ENCODE assay signal across 18 mouse cellular contexts in genomic region chr15:103368179-103368940, GRCm38 (mm10). TPM values are rescaled to one million over a fixed set of nuclear protein-coding genes. Genes with fewer than 3 reads are reported as not detected.
DNase-seq lines count a peak whose midpoint lies in the region; ATAC-seq and TF ChIP-seq lines count a peak whose summit lies in the region.
"Had no signal": no experiment of that assay in that cellular context is flagged by ENCODE, and none has a peak within 500 bp of the region (broad histone marks: within the 10 kb centered on the region; RNA-seq: fewer than 3 reads in every experiment).

No protein-coding gene starts in this region.

- peak; percentile 48 to 81 for DNase-seq in heart, adult 18-20 months
- no peak for DNase-seq in heart, adult 8-10 months (ENCODE audit: low spot score)
- DNase-seq in heart, postnatal 25 days (ENCODE audit: low spot score), result peak; percentile 51
- DNase-seq in stomach, postnatal 0 days (ENCODE audit: low spot score), result no peak
- DNase-seq in left cerebral cortex, postnatal 14 days (ENCODE audit: low spot score in 2 of 2), result no peak
- DNase-seq: cerebellum, adult 9-11 months; lung, adult 2 months; lung, postnatal 36 days had no signal

- no peak for TF ChIP-seq CTCF in stomach, postnatal 0 days (IDR thresholded peaks at IDR 0.05; ENCODE audit: low read depth)

- peak overlapping the region; percentile 14 for H3K4me3 ChIP-seq in megakaryocyte, embryonic 14.5 days (replicated peaks)
- no peak overlapping the region for H3K4me3 ChIP-seq in stomach, postnatal 0 days (ENCODE audit: low read depth, low read length)
- H3K4me3 ChIP-seq in hindbrain, embryonic 13.5 days, result no peak overlapping the region
- H3K4me3 ChIP-seq: kidney, embryonic 15.5 days; neural tube, embryonic 13.5 days had no signal

- H3K9ac ChIP-seq in stomach, postnatal 0 days (ENCODE audit: low read length), result no peak overlapping the region
- H3K9ac ChIP-seq in hindbrain, embryonic 13.5 days, result no peak overlapping the region
- H3K9ac ChIP-seq: kidney, embryonic 15.5 days; neural tube, embryonic 13.5 days had no signal

- no peak for ATAC-seq in megakaryocyte, adult 5-6 weeks (ENCODE audit: poor library complexity, severe bottlenecking)
- ATAC-seq in stomach, postnatal 0 days (ENCODE audit: low FRiP score, low TSS enrichment), result peak; percentile 14; the same call in 1 of the 2 replicates
- ATAC-seq in hindbrain, embryonic 13.5 days (ENCODE audit: low FRiP score), result no peak
- ATAC-seq: hindbrain, embryonic 16.5 days had no signal

- no peaks in the 10 kb centered on the region for H3K9me3 ChIP-seq in megakaryocyte, embryonic 14.5 days
- no peaks in the 10 kb centered on the region for H3K9me3 ChIP-seq in stomach, postnatal 0 days (ENCODE audit: control insufficient read depth, low read length)
- H3K9me3 ChIP-seq in hindbrain, embryonic 13.5 days, result no peaks in the 10 kb centered on the region
- H3K9me3 ChIP-seq: forebrain, embryonic 10.5 days; kidney, embryonic 15.5 days; neural tube, embryonic 13.5 days had no signal

- H3K27me3 ChIP-seq in megakaryocyte, embryonic 14.5 days (replicated peaks), result peaks cover 2% of the 10 kb centered on the region
- H3K27me3 ChIP-seq in stomach, postnatal 0 days (ENCODE audit: control insufficient read depth, insufficient read depth, low read length), result no peaks in the 10 kb centered on the region
- H3K27me3 ChIP-seq in hindbrain, embryonic 13.5 days, result peaks cover 49% of the 10 kb centered on the region

- H3K36me3 ChIP-seq in megakaryocyte, embryonic 14.5 days (replicated peaks; ENCODE audit: low read length), result no peaks in the 10 kb centered on the region
- H3K36me3 ChIP-seq in stomach, postnatal 0 days (ENCODE audit: control insufficient read depth, insufficient read depth, low read length), result no peaks in the 10 kb centered on the region
- H3K36me3 ChIP-seq in hindbrain, embryonic 13.5 days, result no peaks in the 10 kb centered on the region
- H3K36me3 ChIP-seq: forebrain, embryonic 10.5 days; kidney, embryonic 15.5 days; neural tube, embryonic 13.5 days had no signal

- no peak overlapping the region for H3K4me2 ChIP-seq in stomach, postnatal 0 days (replicated peaks; ENCODE audit: low read depth)
- no peak overlapping the region for H3K4me2 ChIP-seq in hindbrain, embryonic 13.5 days
- H3K4me2 ChIP-seq: kidney, embryonic 15.5 days; liver, embryonic 11.5 days; midbrain, embryonic 11.5 days; neural tube, embryonic 13.5 days had no signal

- 63% methylated on average over 4 of the region's 4 CpGs for WGBS in stomach, postnatal 0 days
- WGBS in hindbrain, embryonic 13.5 days, result 83% methylated on average over 4 of the region's 4 CpGs

- intact Hi-C loops in heart, postnatal 25 days (cut with DNase I), result no loop called here
- intact Hi-C loops in left cerebral cortex, postnatal 14 days (cut with DNase I), result no loop called here

- peaks cover 73% of the 10 kb centered on the region for H3K4me1 ChIP-seq in megakaryocyte, embryonic 14.5 days
- peaks cover 3% of the 10 kb centered on the region; the same call in 1 of the 2 replicates for H3K4me1 ChIP-seq in stomach, postnatal 0 days (replicated peaks; ENCODE audit: control insufficient read depth, insufficient read depth)
- peaks cover 21% of the 10 kb centered on the region for H3K4me1 ChIP-seq in hindbrain, embryonic 13.5 days (replicated peaks)

- TF ChIP-seq EP300 in stomach, postnatal 0 days (optimal IDR thresholded peaks at IDR 0.05), result no peak

- peak overlapping the region; percentile 87 for H3K27ac ChIP-seq in stomach, postnatal 0 days (replicated peaks)
- no peak overlapping the region for H3K27ac ChIP-seq in hindbrain, embryonic 13.5 days
- H3K27ac ChIP-seq: kidney, embryonic 15.5 days; neural tube, embryonic 13.5 days had no signal

RNA-seq across cellular contexts. Expression of gene Itga5, which starts 1.8 kb away (rescaled TPM):
- 10 to 100 TPM; 30.8 to 37.3 TPM for total RNA-seq in heart, adult 18-20 months (2021)
- total RNA-seq in heart, adult 8-10 months (2022), result 10 to 100 TPM; 27.8 to 40.2 (median 33.7) TPM
- polyA plus RNA-seq in megakaryocyte, embryonic 14.5 days (2012; ENCODE audit: insufficient read depth, low replicate concordance), result 20.5 and 26.4 TPM in 2 replicates
- 18.4 and 21.4 TPM in 2 replicates for total RNA-seq in megakaryocyte, adult 5-6 weeks (2015)
- 8.3 and 9.5 TPM in 2 replicates for total RNA-seq in megakaryocyte, adult 5-6 weeks (2017)
- 10 to 100 TPM; 48.1 to 48.2 TPM for total RNA-seq in heart, postnatal 25 days (2021)
- 28.7 and 36.2 TPM in 2 replicates for polyA plus RNA-seq in stomach, postnatal 0 days (2015; fragmentation: Nextera tagmentation; extraction: Ambion mirVana)
- 1 to 10 TPM; 5.1 to 6.1 TPM for total RNA-seq in left cerebral cortex, postnatal 14 days (2021)
- 8.6 and 8.9 TPM in 2 replicates for polyA plus RNA-seq in hindbrain, embryonic 13.5 days (2015; fragmentation: Nextera tagmentation; extraction: Ambion mirVana)

RNA-seq across cellular contexts. Expression of gene Zfp385a, which starts 28.5 kb away (rescaled TPM):
- 10 to 100 TPM in 1 of 2 experiments, 1 to 10 TPM in 1; 8.9 to 10.3 TPM for total RNA-seq in heart, adult 18-20 months (2021)
- total RNA-seq in heart, adult 8-10 months (2022), result 1 to 10 TPM; 6.7 to 9.5 (median 8.8) TPM
- polyA plus RNA-seq in megakaryocyte, embryonic 14.5 days (2012; ENCODE audit: insufficient read depth, low replicate concordance), result 1,319 and 2,156 TPM in 2 replicates
- 35.8 and 40.1 TPM in 2 replicates for total RNA-seq in megakaryocyte, adult 5-6 weeks (2015)
- total RNA-seq in megakaryocyte, adult 5-6 weeks (2017), result 6.8 and 9.4 TPM in 2 replicates
- total RNA-seq in heart, postnatal 25 days (2021), result 10 to 100 TPM; 12.5 to 13.7 TPM
- 6.0 and 7.4 TPM in 2 replicates for polyA plus RNA-seq in stomach, postnatal 0 days (2015; fragmentation: Nextera tagmentation; extraction: Ambion mirVana)
- 10 to 100 TPM; 59.8 to 63.2 TPM for total RNA-seq in left cerebral cortex, postnatal 14 days (2021)
- polyA plus RNA-seq in hindbrain, embryonic 13.5 days (2015; fragmentation: Nextera tagmentation; extraction: Ambion mirVana), result 18.6 and 19.9 TPM in 2 replicates

RNA-seq across cellular contexts. Expression of gene Gpr84, which starts 57.9 kb away (rescaled TPM):
- not detected for total RNA-seq in heart, adult 18-20 months (2021)
- total RNA-seq in heart, adult 8-10 months (2022), result not detected
- 1.00 and 1.6 TPM in 2 replicates for polyA plus RNA-seq in megakaryocyte, embryonic 14.5 days (2012; ENCODE audit: insufficient read depth, low replicate concordance)
- 2.9 and 3.8 TPM in 2 replicates for total RNA-seq in megakaryocyte, adult 5-6 weeks (2015)
- total RNA-seq in megakaryocyte, adult 5-6 weeks (2017), result 1.7 and 3.3 TPM in 2 replicates
- not detected for total RNA-seq in heart, postnatal 25 days (2021)
- polyA plus RNA-seq in stomach, postnatal 0 days (2015; fragmentation: Nextera tagmentation; extraction: Ambion mirVana), result 0.30 and 0.46 TPM in 2 replicates
- total RNA-seq in left cerebral cortex, postnatal 14 days (2021), result 1 to 10 TPM; 1.0 to 1.1 TPM
- 0.23 and 0.34 TPM in 2 replicates for polyA plus RNA-seq in hindbrain, embryonic 13.5 days (2015; fragmentation: Nextera tagmentation; extraction: Ambion mirVana)
- polyA plus RNA-seq: thymus, postnatal 0 days had no signal

Comparison
In these comparisons a context has a peak if more than half of its experiments do, and no peak if none do; other contexts are left out.
1. DNase-seq: peak in heart, adult 18-20 months (2 of 2) and heart, postnatal 25 days (single experiment); none in heart, adult 8-10 months (single experiment), stomach, postnatal 0 days (single experiment) and left cerebral cortex, postnatal 14 days (0 of 2).